Mouse (Mus musculus) kidney, postnatal 0 days (tissue): ENCODE data around the gene Cebpz. TPM values are rescaled to one million over a fixed set of nuclear protein-coding genes. Genes with fewer than 3 reads are reported as not detected.

Experiments used
- ATAC-seq: fragments of 200-750 bp; cut with Nextera tagmentation; replicated peaks from 2 replicates; pipeline ENCODE4 v1.8.0; 2017; ENCODE audit warnings: low read depth, moderate number of reproducible peaks, moderate TSS enrichment, moderate library complexity; ENCODE audit not compliant: low FRiP score
- DNase-seq: peaks from one replicate; pipeline ENCODE4 v3.0.0-alpha.2; 2016; ENCODE audit warnings: low spot score
- H3K27ac ChIP-seq: fragments of 300-500 bp; sonication (generic); 2 replicates; pipeline ENCODE4 v1.5.1; 2014; ENCODE audit warnings: mild to moderate bottlenecking
- H3K27me3 ChIP-seq: fragments of 300-500 bp; sonication (generic); 2 replicates; pipeline ENCODE4 v1.6.1; 2014; ENCODE audit warnings: low read length, mixed read lengths; ENCODE audit not compliant: insufficient read depth
- H3K36me3 ChIP-seq: fragments of 300-500 bp; sonication (generic); 2 replicates; pipeline ENCODE4 v1.6.1; 2014; ENCODE audit warnings: low read length, mixed read lengths; ENCODE audit not compliant: insufficient read depth
- H3K4me1 ChIP-seq: fragments of 300-500 bp; sonication (generic); replicated peaks from 2 replicates; pipeline ENCODE4 v1.6.1; 2014; ENCODE audit warnings: antibody characterized with exemption, low read length, mixed read lengths; ENCODE audit not compliant: insufficient read depth
- H3K4me2 ChIP-seq: fragments of 300-500 bp; sonication (generic); 2 replicates; pipeline ENCODE4 v1.6.1; 2014; ENCODE audit warnings: mild to moderate bottlenecking, low read length, moderate library complexity, mixed read lengths
- H3K4me3 ChIP-seq: fragments of 300-500 bp; sonication (generic); replicated peaks from 2 replicates; pipeline ENCODE4 v1.5.1; 2014; ENCODE audit warnings: low read depth, low read length
- H3K9ac ChIP-seq: fragments of 300-500 bp; sonication (generic); 2 replicates; pipeline ENCODE4 v1.6.1; 2014; ENCODE audit warnings: low read depth, low read length
- H3K9me3 ChIP-seq: fragments of 300-500 bp; sonication (generic); replicated peaks from 2 replicates; pipeline ENCODE4 v1.6.1; 2016; ENCODE audit warnings: low read length, inconsistent platforms, mixed read lengths
- CTCF ChIP-seq: IDR thresholded peaks from 2 replicates; pipeline ENCODE4 v1.5.1; 2016; ENCODE audit warnings: antibody characterized with exemption, low read depth, mild to moderate bottlenecking, moderate library complexity
- WGBS: fragments of 180-500 bp; shearing (Covaris S2); extraction: QIAGEN DNeasy Blood & Tissue Kit; methylation state at CpG from one replicate; pipeline ENCODE4 v1.1.7; 2014; 5-methylcytosine and 5-hydroxymethylcytosine counted together
- polyA plus RNA-seq: library from polyadenylated mRNA; unstranded; fragments of >200 nt; fragmentation: Nextera tagmentation; extraction: Ambion mirVana; gene quantifications from 2 replicates; pipeline ENCODE4 v1.2.1, GENCODE M21; 2015

Gene Cebpz
- polyA plus RNA-seq, 1 experiment from 2014 or later = 64.4 TPM

- no peaks in the 10 kb centered on the region for H3K27me3 ChIP-seq
- no peak for DNase-seq
- H3K27ac ChIP-seq = no peak overlapping the region
- no peaks in the 10 kb centered on the region for H3K9me3 ChIP-seq
- H3K4me1 ChIP-seq = no peaks in the 10 kb centered on the region
- H3K9ac ChIP-seq = no peak overlapping the region
- H3K36me3 ChIP-seq = peaks cover 14% of the 10 kb centered on the region
- no peak overlapping the region for H3K4me3 ChIP-seq
- no peak for TF ChIP-seq CTCF
- H3K4me2 ChIP-seq = no peak overlapping the region
- no peak for ATAC-seq
- WGBS = 92% methylated on average over 6 of the region's 6 CpGs
Measured at GRCm38 (mm10) chr17:78873886-78874285, 63.0 kb downstream of the Cebpz start.

Other genes starting within 250 kb of the Cebpz start
- 3.5 and 3.7 TPM in 2 replicates for gene Strn, start 199.9 kb downstream of the Cebpz start, polyA plus RNA-seq
- gene Heatr5b, start 101.7 kb downstream of the Cebpz start, polyA plus RNA-seq = 7.2 and 7.5 TPM in 2 replicates
- 47.7 and 52.5 TPM in 2 replicates for gene Gpatch11, start 101.5 kb downstream of the Cebpz start, polyA plus RNA-seq
- 12.9 and 15.3 TPM in 2 replicates for gene Eif2ak2, start 54.5 kb downstream of the Cebpz start, polyA plus RNA-seq
- 0.17 and 0.25 TPM in 2 replicates for gene Sult6b1, start 30.1 kb downstream of the Cebpz start, polyA plus RNA-seq
- 145 and 146 TPM in 2 replicates for gene Cebpzos, start 20.6 kb downstream of the Cebpz start, polyA plus RNA-seq
- gene Ndufaf7, start 70 bp upstream of the Cebpz start, polyA plus RNA-seq = 57.8 and 67.6 TPM in 2 replicates
- gene Prkd3, start 83.8 kb upstream of the Cebpz start, polyA plus RNA-seq = 27.5 and 28.9 TPM in 2 replicates
- gene Qpct, start 114.8 kb upstream of the Cebpz start, polyA plus RNA-seq = 6.0 and 6.7 TPM in 2 replicates